Mouse (Mus musculus) kidney, postnatal 14 days (tissue): ENCODE measurements around the gene Mef2d.

Source experiments
- DNase-seq: peaks from one replicate; pipeline ENCODE4 v3.0.0; 2022; ENCODE audit warnings: mixed read lengths

The Mef2d gene

DNA sequence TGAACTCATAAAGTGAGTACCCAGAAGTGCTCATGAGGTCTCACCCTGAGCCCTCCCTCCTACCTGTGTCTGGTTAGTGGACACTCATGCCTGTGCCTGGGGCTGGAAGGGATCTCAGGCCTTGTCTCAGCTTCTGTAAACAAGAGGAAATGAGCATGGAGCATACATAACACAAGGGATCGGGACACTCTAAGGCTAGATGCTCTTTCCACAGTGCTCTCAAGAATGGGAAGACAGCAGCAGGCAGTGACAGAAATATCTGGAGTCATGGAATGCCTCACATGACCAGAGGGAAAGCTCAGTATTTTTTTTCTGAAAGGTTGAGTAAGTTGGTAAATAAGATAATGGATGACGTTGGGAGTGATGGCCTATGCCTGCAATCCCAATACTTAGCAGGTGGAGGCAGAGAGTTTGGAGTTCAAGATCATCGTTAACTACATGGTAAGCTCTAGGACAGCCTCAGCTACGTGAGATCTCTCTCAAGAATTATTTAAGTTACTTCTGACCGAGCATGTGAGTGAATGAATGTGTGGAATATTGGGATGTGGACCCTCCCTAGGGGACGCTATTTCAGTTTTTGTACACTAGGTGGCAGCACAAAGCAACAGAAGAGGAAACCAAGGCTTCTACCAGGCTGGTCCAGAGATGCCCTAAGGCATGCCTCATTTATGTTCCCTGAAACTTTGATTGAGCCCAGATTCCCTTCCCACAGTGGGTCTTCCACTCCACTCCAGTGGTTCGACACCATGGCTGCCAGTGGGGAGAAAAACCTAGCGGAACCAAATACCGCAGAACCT is 49.8 kb downstream of the Mef2d start:
- peak; percentile 51 for DNase-seq

DNA sequence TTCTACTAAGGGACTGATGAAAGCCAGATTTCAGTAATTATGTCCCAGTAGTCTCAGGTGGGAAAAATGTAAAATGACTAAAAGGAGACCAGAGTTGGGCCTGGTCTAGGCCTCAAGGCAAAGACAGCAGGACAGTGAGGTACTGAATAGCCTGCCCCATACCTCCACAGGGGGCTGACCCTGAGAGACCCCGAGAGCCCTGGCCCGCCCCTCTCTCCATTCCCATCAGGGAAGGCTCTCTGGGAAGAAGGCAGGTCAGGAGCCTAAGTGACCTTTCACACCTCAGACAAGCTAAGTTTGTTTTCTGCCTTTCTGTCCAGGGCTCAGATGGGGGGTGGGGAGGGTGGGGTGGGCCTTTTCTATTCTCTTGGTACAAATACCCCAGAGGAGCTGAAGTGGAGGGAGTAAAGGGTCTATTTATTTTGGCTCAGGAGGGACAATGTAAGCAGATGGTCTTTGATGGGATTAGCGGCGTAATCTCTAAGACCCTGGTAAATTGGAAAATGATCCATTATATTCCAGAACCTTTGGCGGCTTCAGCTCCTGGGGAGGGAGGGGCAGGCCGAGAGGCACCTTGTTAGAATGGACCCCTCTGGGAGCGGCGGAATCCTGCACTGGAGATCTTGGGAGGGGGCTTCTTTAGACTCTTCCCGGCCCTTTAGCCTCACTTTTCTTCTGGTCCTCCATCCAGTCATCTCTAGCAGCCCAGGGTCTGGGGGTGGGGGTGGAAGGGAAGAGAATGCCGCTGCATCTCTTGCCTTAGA is 55.8 kb downstream of the Mef2d start:
- no peak for DNase-seq

DNA sequence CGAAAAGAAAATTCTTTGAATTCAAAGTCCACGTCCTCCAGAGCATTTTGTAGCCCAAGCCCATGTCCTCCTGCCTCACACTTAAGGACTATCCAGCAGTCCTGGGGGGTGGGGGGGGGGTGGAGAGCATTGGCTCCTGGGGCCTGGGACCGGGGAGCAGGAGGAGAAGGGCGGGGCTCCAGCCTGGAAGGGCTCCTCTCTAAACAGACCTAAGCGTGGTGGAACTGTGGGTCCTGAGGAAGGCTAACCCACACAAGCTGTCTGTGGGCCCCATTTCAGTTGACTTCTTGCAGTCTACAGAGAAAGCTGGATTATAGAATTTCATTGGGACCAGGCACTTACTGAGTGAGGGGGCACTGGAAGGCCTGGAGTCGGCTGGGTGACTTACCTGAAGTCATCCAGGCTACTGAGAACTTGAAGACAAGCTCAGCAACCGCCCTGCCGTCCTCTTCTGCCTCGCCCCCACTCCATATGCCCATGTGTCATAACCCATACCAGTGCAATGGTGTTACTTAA is 56.4 kb downstream of the Mef2d start:
- DNase-seq, result no peak

DNA sequence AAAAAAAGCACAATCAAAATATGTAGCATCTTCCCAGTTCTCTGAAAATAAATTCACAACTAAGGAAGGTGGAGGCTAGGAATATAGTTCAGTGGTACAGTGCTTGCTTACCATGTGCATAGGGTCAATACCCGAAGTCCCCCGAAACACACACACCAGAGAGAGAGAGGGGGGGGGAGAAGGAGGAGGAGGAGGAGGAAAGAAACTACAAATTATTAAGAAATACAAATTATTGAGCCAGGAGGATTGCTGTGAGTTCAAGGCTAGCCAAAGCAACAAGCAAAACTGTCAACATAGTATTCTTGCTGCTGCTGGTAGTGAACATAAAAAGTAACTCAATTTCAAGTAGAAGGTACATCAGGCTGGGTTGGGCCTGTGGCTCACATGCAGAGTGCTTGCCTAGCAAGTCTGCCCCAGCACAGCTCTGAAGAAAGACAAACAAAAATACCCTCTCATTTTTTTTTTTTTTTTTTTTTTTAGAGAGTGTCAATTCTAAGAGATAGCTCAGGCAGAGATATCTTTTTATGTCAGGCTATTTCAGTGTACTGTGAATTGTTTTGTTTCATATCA is 57.5 kb downstream of the Mef2d start:
- DNase-seq, result no peak

DNA sequence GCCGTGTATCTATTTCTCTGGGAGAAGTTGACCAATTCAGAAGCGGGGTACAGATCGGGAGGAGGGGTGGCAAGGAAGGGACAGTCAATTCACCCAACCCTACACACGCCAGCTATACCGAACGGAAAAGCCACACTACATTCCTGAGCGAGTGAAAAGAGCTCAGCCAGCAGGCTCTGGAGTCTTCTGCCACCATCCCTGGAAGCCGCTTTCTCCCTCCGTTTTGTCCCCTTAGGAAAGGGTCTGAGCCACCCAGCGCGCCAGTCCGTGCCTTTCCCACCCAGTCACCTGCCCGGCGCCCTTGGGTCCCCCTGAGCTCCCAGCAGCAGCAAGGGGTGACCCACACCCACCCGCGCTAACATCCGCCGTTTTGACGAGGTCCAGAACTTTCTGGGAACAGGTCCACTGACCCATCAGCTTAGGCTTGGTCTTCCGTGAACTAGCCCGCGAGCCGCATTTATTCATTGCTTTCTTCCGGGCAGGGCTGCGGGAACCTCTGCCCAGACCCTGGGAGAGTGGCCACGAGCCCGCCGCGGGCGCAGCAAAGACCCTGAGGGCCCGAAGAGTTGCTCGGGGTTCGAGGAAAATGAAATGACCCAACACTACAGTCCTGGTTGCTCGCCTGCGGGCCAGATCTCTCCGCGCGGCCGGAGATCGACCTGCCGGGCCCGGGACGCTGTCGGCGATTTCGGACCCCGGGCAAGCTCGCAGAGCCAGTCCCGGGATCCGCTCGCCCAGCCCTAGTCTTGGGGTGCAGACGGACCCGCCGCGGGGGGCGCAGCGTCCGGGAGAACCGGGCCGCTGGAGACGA is 58.2 kb downstream of the Mef2d start:
- no peak for DNase-seq

DNA sequence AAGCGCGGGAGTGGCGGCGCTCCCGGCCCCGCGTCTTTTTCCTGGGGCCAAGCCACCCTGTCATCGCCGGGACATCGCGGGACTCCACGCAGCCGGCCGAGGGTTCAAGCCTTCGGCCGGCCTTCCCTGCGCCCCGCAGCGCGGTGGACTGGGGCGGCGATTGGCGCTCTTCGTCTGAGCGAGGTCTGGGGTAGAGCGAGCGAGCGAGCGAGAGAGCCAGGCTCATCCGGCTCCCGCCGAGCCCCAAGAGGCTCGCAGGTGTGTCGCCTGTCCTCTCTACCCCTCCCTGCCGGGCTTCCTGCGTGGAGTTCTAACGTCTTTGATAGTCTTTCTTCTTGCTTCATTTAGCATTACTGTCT is 58.8 kb downstream of the Mef2d start:
- DNase-seq, result no peak

DNA sequence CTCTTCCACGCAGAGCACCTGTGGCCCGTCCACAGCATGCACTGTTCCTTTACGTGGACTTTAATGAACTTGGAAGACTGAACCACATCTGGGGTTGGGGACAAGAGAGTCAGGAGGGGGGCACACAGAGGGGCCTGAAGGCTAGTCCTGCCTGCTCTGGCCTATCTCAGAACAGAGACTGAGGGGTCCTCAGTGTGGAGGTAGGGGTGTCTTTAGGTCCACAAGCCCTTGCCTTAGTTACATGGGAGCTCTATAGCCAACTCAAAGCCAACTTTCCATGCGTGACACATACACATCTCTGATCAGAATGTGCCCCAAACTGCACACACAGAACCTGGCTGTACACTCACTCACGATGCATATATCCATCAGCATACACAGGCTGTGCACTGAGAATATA is 59.5 kb downstream of the Mef2d start:
- DNase-seq, result no peak

DNA sequence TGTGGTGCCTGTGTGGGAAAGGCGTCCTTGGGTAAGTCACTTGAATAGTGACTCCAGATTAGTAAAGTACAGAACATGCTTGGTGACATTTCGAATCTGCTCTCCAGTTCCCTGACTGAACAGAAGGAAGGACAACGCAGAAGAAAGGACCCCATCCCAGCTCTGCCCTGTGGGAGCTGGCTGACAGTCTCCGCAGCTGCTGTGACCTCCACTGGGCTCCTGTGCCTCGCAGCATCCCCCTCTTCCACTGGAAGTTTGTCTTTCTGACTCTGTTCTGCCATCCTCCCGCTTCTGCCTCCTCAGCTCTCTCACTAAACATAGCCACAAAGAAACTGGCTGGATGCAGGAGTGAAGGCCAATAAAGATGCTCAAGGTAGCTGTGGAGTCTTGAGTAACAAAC is 60.8 kb downstream of the Mef2d start:
- no peak for DNase-seq

DNA sequence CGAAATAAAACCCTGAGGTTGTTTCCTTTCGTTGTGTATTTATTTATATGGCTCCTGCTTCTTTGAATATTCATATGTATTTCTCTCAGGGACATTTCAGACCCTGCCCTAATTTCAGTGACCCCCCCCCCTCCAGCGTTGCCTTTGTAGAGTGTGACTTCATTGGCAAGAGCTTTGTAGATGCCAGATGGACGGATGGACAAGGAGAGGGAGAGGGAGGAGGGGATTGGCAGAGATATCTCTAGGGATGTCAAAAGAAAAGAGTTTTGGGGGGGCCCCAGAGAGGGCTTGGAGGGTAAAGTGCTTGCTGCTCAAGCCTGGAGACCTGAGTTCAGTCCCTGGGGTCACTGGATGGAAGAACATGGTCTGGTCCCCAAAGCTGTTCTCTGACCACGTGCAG is 61.3 kb downstream of the Mef2d start:
- no peak for DNase-seq

DNA sequence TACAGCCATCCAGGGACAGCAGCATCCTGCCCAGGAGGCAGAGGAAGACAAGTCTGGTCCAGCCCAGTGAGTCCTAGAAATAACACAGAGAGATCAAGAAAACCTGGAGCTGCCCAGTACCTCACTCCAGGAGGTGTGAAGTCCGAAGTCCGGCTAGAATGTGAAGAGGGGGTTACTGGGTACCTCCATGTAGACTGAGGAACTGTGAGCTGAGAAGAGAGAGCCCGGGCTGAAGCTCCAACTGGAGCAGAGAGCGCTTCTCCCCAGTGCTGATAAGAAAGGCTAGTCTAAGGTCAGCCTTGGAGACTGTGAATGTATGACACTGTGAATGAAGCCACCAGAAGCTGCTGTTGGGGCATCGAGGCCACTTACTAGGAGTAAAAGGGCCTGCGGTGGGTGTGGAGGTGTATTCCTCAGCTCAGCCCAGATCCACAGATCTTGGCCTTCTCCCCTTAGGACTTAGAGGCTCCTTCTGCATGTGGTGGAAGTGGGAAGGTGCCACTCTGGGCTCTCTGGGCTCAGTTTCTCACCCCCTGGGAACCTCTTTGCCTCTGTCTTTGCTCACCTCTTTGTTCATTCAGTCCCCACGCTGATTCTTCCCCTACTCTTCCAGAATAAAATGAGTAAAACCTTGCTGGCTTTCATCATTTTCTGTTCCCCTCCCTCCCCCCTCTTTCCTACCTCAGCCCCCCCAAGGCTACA is 62.0 kb downstream of the Mef2d start:
- DNase-seq, result no peak

DNA sequence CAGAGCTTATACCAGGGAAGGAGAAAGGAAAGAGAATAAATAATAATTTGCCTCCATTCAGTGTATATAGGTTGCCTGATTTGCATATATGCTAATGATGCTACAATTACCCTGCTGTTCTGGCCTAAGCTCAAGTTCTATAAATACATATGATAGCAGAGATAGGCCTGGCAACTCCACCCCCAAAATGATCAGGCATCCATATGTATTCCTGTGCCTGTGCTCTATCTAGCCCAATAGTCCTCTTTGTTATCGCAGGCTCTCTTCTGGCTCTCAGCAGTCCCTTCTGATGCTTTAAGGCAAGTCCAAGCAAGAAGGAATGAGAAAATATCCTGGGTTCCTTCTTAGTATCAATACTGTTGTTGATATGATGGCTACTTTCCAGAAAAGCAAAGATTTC is 62.6 kb downstream of the Mef2d start:
- no peak for DNase-seq

DNA sequence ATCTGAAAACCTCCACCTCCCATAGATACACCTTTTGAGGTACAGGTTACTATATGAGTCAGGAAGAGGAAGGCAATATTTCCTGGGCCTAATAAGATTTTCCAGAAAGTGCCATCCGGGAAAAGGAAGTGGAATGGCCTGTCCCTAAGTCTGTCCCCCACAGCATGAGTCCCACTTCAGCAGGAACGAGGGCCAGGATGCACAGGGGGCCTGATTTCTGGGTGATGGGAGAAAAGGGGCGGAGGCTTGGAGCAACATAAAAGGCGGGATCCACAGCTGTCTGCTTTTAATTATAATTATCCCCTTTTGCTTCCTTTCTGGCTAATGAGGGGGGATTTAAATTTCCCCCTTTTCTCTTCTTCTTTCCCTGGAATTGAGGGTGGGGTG is 63.0 kb downstream of the Mef2d start:
- DNase-seq, result no peak

DNA sequence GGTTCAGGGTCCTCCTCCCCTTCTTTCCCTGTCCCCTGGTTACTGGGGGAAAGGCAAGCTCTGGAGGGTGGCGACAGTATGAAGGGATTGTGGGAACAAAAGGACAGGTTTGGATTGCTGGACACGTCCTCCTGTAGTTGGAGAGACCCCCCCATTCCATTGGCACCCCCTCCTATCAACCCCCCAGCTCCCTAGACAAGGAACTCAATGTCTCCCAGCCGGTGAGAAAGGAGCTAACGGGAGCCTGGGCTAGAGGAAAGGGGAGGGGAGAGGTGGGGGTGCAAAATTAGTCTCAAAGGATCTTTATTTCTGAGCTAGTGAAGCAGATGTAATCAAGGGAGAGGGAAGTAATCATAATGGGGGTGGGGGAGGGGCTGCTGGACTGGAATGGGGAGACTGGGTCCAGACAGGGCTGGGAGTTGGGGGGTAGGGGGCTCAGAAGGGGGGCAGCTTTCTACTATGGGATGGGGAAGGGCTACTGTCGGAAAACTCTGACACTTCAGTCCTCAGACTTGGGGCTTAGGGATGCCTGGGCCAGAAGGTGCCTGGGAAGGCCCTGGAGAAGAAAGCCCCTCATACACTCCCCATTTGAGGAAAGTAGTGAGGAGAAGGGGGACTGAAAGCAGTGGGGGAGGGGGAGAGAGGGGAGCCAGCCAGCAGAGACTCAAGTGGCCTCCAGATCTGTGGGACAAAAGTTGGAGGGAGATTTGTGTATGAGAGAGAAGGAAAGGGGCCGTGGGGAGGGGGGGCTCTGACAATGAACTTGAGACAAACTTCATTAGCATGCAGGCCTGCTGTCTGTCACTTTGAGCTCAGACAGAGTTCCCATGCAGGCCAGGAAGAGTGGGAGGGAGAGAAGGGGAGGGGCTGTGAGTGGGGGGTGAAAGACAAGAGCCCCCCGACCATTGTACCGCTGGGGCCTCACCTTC is 63.7 kb downstream of the Mef2d start:
- no peak for DNase-seq

DNA sequence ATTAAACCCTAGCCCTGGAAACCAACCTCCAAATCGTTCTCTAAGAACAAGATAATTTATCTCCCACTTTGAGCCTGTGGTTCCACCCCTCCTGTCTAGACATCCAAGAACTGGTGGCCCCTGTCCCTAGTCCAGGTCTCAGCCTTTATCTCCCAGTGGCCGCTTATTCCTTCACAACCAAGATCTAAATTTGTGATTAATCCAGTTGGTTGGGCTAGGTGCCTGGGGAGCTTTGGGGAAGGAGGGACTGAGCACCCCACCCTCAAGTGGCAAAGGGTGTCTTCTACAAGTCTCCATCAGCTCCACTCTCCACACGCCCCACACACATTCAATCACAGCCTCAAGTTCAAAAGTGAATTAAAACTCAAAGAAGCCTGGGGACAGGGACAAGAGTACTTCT is 64.3 kb downstream of the Mef2d start:
- DNase-seq, result no peak

DNA sequence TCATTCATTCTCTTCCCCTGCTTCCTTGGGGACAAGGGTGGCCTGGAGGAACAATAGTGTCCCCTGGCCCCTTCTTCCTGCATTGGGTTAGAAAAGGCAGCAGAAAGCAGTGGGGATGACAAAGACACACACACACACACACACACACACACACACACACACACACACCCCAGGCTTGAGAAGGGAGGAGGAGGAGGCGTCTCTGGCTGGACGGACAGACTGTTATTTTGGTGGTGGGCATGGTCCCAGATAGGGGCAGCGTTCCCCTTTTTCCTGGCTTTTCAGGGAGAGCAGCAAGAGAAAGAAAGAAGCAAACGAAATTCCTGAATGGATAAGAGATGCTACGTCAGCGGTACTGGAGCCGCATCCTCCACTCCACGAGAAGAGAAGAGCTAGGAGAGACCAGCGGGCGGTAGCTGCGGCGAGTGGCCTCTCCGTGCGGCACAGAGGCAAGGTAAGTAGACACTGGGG is 64.8 kb downstream of the Mef2d start:
- no peak for DNase-seq

DNA sequence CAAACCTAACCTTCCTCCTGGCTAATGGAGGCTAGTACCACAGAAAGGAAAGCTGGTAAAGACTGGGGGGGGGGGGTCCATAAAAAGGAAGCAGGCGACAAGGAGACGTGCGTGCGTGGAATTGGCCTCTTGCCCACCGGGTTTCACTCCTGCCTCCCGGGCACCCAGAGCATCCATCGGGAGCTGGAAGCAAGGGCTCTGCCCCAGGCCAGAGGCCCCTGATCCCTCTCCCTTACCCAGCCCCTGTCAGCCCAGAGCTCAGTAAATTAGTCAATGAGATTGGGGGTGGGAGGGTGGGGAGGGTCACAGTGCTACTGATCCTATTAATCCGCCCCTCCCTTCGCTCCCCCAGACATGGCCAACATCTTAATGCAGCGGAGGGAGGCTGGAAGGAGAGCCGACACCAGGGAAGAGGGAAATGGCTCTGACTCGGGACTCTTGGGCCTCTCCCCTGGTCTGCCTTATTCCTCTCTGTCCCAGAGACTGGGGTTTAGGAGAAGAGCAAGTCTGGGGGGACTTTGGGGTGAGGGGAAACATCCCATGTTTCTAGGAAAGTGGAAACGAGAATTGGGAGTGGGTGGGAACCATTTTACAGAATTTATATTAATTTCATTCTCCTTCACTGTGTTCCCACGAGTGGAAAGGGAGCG is 65.4 kb downstream of the Mef2d start:
- DNase-seq, result no peak

DNA sequence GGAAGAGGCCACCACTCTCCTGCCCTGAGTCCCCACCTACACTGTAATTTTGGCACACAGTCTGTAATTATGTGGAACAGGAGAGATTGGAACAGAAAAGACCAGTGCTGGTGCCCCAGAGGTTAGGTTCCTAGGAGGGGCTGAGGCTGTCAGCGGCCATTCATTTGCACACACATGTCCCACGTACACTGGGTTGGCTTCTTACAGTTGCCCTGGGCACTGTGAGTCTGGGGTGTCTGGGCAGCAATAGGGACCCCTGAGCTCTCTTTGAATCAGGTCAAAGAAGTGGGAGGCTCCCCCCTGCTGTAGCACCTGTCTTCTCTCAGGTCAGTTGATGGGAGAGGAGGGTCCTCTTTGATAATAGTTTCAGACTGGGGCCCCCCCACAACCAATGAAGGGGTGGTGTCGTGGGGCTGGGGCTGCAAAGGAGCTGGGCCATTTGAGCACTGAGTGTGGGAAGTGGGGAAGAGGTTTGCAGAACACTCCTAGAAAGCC is 66.1 kb downstream of the Mef2d start:
- DNase-seq, result no peak

DNA sequence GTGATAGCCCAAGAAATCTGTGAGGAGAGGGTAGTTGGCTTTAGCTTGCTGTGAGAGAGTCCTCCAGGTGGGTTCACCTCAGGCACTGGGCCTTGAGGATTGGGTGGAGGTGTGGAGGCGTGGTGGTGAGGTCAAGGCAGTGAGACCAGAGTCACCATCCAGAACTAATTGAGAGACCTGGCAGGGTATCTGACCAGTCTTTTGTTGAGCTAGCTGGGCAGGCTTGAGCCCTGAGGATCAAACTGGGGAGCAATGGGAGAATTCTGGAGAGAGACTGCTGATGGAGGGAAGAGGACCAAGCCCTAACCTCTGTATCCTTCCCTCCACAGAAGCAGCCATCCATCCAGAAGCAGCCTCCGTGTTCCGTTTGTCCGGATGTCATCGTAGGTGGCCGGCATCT is 67.1 kb downstream of the Mef2d start:
- no peak for DNase-seq

DNA sequence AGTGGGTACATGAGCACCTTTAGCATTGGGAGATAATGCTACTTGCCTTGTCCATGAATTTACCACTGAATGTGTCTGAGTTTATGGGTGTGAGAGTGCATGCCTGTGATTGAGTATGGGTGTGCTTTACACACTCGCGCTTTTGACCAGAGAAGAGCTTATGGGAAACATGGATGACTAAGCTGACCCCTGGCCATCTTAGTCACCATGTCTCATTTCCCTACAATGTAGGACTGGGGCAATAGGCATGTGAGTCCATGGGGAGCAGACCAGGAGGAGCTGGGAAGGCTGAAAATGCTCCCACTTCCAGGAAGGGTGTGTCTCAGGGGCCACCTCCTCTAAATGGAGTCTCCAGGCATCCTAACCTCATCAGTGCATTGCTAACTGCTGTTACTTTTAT is 67.9 kb downstream of the Mef2d start:
- DNase-seq, result no peak

DNA sequence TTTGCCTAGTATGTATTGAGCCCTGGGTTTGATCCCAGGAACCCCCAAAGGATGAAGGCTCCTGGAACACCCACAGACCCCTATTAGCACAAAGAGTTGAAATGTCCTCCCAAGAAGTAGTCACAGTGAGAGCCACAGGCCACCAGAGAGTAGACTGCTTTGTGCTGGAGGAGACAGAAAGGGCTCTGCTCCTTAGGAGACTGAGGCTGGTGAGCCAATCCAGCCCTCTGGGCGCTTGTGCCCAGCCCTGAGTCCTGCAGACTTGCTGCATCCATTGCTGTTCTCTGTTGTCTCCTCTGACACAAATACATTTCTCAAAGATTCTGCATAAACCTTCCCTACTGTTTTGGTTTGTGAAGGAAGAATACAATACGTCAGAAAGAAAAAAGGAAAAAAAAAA is 68.7 kb downstream of the Mef2d start:
- DNase-seq, result no peak

DNA sequence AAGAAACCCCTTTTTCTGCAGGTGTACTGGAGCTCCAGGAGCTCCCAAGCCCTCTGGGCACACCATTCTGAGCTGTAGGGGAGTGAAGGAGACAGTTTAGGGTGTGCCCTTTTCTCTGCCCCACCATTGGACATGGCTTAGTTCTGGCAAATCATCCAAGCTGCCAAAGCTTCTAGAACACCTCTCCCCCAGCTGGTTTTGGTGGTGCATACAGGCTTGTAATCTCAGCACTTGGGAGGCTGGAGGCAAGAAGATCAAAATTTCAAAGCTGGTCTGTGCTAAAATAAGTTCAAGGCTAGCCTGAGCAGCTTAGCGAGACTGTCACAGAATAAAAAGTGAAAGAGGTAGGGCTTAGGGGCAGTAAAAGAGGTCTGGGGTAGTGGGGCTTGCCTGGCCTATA is 70.2 kb downstream of the Mef2d start:
- DNase-seq, result no peak
